Mouse (Mus musculus): ENCODE measurements at regions not wholly inside any gene's neighbourhood (a gene's known extent, or its start where the extent isn't known, plus 50 kb on each side); places are given as distances from the start of the nearest gene placed in this dataset.

- ATAC-seq (replicated peaks; ENCODE audit: low FRiP score, poor library complexity, severe bottlenecking) = no peak
Measured at GRCm38 (mm10) chr10:111723885-111724284, 217.8 kb downstream of the Phlda1 start.

GRCm38 (mm10) chr10:111724574-111725414, 218.7 kb downstream of the Phlda1 start:
- no peak for ATAC-seq (replicated peaks; ENCODE audit: low FRiP score, poor library complexity, severe bottlenecking)

- no peak for ATAC-seq (replicated peaks; ENCODE audit: low FRiP score, poor library complexity, severe bottlenecking)
Measured at GRCm38 (mm10) chr10:111736026-111736425, 229.9 kb downstream of the Phlda1 start.

- ATAC-seq (replicated peaks; ENCODE audit: low FRiP score, poor library complexity, severe bottlenecking) = no peak
Measured at GRCm38 (mm10) chr10:111739471-111740138, 232.9 kb upstream of the Krr1 start.

- ATAC-seq (replicated peaks; ENCODE audit: low FRiP score, poor library complexity, severe bottlenecking) = no peak
Measured at GRCm38 (mm10) chr10:111740586-111741265, 231.7 kb upstream of the Krr1 start.

- ATAC-seq (replicated peaks; ENCODE audit: low FRiP score, poor library complexity, severe bottlenecking) = no peak
Measured at GRCm38 (mm10) chr10:111741301-111741945, 231.0 kb upstream of the Krr1 start.

GRCm38 (mm10) chr10:111743291-111743690, 229.2 kb upstream of the Krr1 start:
- no peak for ATAC-seq (replicated peaks; ENCODE audit: low FRiP score, poor library complexity, severe bottlenecking)

- ATAC-seq (replicated peaks; ENCODE audit: low FRiP score, poor library complexity, severe bottlenecking) = no peak
Measured at GRCm38 (mm10) chr10:111745116-111745515, 227.3 kb upstream of the Krr1 start.

- ATAC-seq (replicated peaks; ENCODE audit: low FRiP score, poor library complexity, severe bottlenecking) = no peak
Measured at GRCm38 (mm10) chr10:111746067-111746878, 226.2 kb upstream of the Krr1 start.

- ATAC-seq (replicated peaks; ENCODE audit: low FRiP score, poor library complexity, severe bottlenecking) = no peak
Measured at GRCm38 (mm10) chr10:111746879-111747477, 225.5 kb upstream of the Krr1 start.

- no peak for ATAC-seq (replicated peaks; ENCODE audit: low FRiP score, poor library complexity, severe bottlenecking)
Measured at GRCm38 (mm10) chr10:111748482-111748881, 224.0 kb upstream of the Krr1 start.

- no peak for ATAC-seq (replicated peaks; ENCODE audit: low FRiP score, poor library complexity, severe bottlenecking)
Measured at GRCm38 (mm10) chr10:111753646-111754045, 218.8 kb upstream of the Krr1 start.

- no peak for ATAC-seq (replicated peaks; ENCODE audit: low FRiP score, poor library complexity, severe bottlenecking)
Measured at GRCm38 (mm10) chr10:111755964-111756363, 216.5 kb upstream of the Krr1 start.

GRCm38 (mm10) chr10:111756528-111756927, 215.9 kb upstream of the Krr1 start:
- no peak for ATAC-seq (replicated peaks; ENCODE audit: low FRiP score, poor library complexity, severe bottlenecking)

GRCm38 (mm10) chr10:111757689-111758088, 214.8 kb upstream of the Krr1 start:
- no peak for ATAC-seq (replicated peaks; ENCODE audit: low FRiP score, poor library complexity, severe bottlenecking)

- no peak for ATAC-seq (replicated peaks; ENCODE audit: low FRiP score, poor library complexity, severe bottlenecking)
Measured at GRCm38 (mm10) chr10:111759505-111759904, 213.0 kb upstream of the Krr1 start.

- no peak for ATAC-seq (replicated peaks; ENCODE audit: low FRiP score, poor library complexity, severe bottlenecking)
Measured at GRCm38 (mm10) chr10:111762751-111763528, 209.5 kb upstream of the Krr1 start.

GRCm38 (mm10) chr10:111767011-111767720, 205.3 kb upstream of the Krr1 start:
- no peak for ATAC-seq (replicated peaks; ENCODE audit: low FRiP score, poor library complexity, severe bottlenecking)
